Mouse (Mus musculus): ENCODE results near the gene Nt5dc2. TPM values are rescaled to one million over a fixed set of nuclear protein-coding genes. Genes with fewer than 3 reads are reported as not detected.

Gene Nt5dc2
- polyA plus RNA-seq, 1 experiment = 28.4 TPM

DNA sequence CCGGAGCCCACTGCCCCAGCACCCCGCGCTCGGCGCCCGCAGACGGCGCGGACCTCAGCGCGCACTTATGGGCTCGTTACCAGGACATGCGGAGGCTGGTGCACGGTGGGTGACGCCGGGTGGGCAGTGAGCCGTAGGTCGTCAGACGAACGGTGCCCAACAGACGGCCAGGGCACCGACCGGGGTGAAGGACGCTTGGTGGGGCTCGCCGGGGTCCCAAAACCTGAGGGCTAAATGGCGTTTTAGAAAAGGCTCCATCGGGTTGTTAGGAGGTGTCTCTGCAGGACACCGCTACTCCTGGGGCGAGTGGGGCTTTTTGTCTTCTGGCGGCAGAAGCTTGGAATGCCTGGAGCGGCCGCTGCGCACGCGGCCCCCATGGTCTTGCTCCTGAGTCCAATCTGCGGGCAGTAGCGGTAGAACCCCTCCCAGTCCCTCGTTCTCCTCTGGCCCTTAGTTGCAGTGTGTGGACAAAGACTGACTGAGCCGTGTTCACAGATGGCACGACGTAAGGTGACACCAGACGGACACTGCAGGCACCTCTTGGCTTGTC, 494 bp downstream of the Nt5dc2 start:
- TF ChIP-seq POLR2A (IDR thresholded peaks at IDR 0.05; ENCODE audit: borderline replicate concordance, insufficient read depth, low read length) (no peak), CTCF (IDR thresholded peaks at IDR 0.05; ENCODE audit: borderline replicate concordance, insufficient read depth, low read depth, low read length) (no peak)
- peak in 1 of 2 experiments; percentile 18 for DNase-seq
- Histone ChIP-seq H3K4me3 (replicated peaks; ENCODE audit: insufficient read depth, low read depth, low read length) (peak overlapping the region; percentile 28), H3K4me1 (ENCODE audit: control insufficient read depth, insufficient read depth, low read length) (0 out of 2 replicates have a peak, but pooled peaks cover 8% of the 10 kb centered on the region), H3K27ac (ENCODE audit: insufficient read depth, low read length) (no peak overlapping the region), H3K27me3 (ENCODE audit: control insufficient read depth, insufficient read depth, low read length) (no peaks in the 10 kb centered on the region)
- WGBS = 3% methylated on average over 43 of the region's 43 CpGs

- no peaks in the 10 kb centered on the region for H3K27me3 ChIP-seq (ENCODE audit: control insufficient read depth, insufficient read depth, low read length)
- no peak overlapping the region for H3K27ac ChIP-seq (ENCODE audit: insufficient read depth, low read length)
- DNase-seq = peak in 1 of 2 experiments; percentile 14
- H3K4me1 ChIP-seq (ENCODE audit: control insufficient read depth, insufficient read depth, low read length) = 0 out of 2 replicates have a peak, but pooled peaks cover 3% of the 10 kb centered on the region
- no peak for TF ChIP-seq POLR2A (IDR thresholded peaks at IDR 0.05; ENCODE audit: borderline replicate concordance, insufficient read depth, low read length)
- no peak for TF ChIP-seq CTCF (IDR thresholded peaks at IDR 0.05; ENCODE audit: borderline replicate concordance, insufficient read depth, low read depth, low read length)
- H3K4me3 ChIP-seq (replicated peaks; ENCODE audit: insufficient read depth, low read depth, low read length) = no peak overlapping the region
- WGBS = 29% methylated on average over 6 of the region's 6 CpGs
Observed at GRCm38 (mm10) chr14:31132031-31132430, 1.2 kb downstream of the Nt5dc2 start.

GRCm38 (mm10) chr14:31132491-31132975, 1.7 kb downstream of the Nt5dc2 start:
- H3K4me1 ChIP-seq (ENCODE audit: control insufficient read depth, insufficient read depth, low read length) = no peaks in the 10 kb centered on the region
- no peak overlapping the region for H3K27ac ChIP-seq (ENCODE audit: insufficient read depth, low read length)
- no peak overlapping the region for H3K4me3 ChIP-seq (replicated peaks; ENCODE audit: insufficient read depth, low read depth, low read length)
- WGBS = 83% methylated on average over 7 of the region's 7 CpGs
- H3K27me3 ChIP-seq (ENCODE audit: control insufficient read depth, insufficient read depth, low read length) = no peaks in the 10 kb centered on the region
- TF ChIP-seq POLR2A (IDR thresholded peaks at IDR 0.05; ENCODE audit: borderline replicate concordance, insufficient read depth, low read length) (no peak), CTCF (IDR thresholded peaks at IDR 0.05; ENCODE audit: borderline replicate concordance, insufficient read depth, low read depth, low read length) (no peak)
- peak in 1 of 2 experiments; percentile 3 for DNase-seq

DNA sequence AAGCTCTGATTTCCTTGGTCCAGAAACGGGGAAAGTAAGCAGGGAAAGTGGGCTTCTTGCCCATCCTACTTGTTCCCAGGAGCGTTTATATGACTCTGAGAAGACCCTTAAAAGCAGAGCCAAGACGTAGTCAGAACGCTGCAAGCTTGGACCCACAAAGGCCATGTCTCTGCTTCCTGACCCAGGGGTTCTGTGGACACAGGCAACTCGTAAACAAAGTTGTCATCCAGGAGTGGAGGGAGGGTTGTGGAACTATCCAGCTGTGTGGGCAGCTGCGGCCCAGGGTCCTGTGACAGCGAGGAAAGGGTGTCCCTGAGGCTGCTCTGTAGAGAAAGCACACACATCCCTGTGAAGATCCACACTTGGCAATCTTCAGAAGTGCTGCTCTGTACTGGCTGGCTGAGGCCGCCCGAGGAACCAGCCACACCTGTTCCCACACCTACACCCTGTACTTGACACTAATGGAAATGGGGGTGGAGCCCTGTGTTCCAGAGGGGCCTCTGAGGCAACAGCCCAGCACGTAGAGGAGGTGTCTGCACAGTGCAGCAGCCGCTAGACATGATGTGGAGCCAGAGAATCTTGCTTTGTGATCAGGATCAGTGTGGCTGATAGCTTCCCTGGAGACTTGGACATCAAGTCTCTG, 2.3 kb downstream of the Nt5dc2 start:
- H3K4me3 ChIP-seq (replicated peaks; ENCODE audit: insufficient read depth, low read depth, low read length) = no peak overlapping the region
- peak in 1 of 2 experiments; percentile 5 for DNase-seq
- H3K27ac ChIP-seq (ENCODE audit: insufficient read depth, low read length) = no peak overlapping the region
- TF ChIP-seq CTCF (IDR thresholded peaks at IDR 0.05; ENCODE audit: borderline replicate concordance, insufficient read depth, low read depth, low read length) = no peak
- no peak for TF ChIP-seq POLR2A (IDR thresholded peaks at IDR 0.05; ENCODE audit: borderline replicate concordance, insufficient read depth, low read length)
- no peaks in the 10 kb centered on the region for H3K4me1 ChIP-seq (ENCODE audit: control insufficient read depth, insufficient read depth, low read length)
- no peaks in the 10 kb centered on the region for H3K27me3 ChIP-seq (ENCODE audit: control insufficient read depth, insufficient read depth, low read length)
- WGBS = 63% methylated on average over 11 of the region's 11 CpGs

- Histone ChIP-seq H3K27ac (ENCODE audit: insufficient read depth, low read length) (no peak overlapping the region), H3K4me3 (replicated peaks; ENCODE audit: insufficient read depth, low read depth, low read length) (no peak overlapping the region), H3K4me1 (ENCODE audit: control insufficient read depth, insufficient read depth, low read length) (peaks cover 4% of the 10 kb centered on the region; the same call in 1 of the 2 replicates), H3K27me3 (ENCODE audit: control insufficient read depth, insufficient read depth, low read length) (no peaks in the 10 kb centered on the region)
- TF ChIP-seq CTCF (IDR thresholded peaks at IDR 0.05; ENCODE audit: borderline replicate concordance, insufficient read depth, low read depth, low read length) (no peak), POLR2A (IDR thresholded peaks at IDR 0.05; ENCODE audit: borderline replicate concordance, insufficient read depth, low read length) (no peak)
- peak in 1 of 2 experiments; percentile 6 for DNase-seq
- 57% methylated on average over 25 of the region's 25 CpGs for WGBS
Observed at GRCm38 (mm10) chr14:31134015-31135000, 3.5 kb downstream of the Nt5dc2 start.

GRCm38 (mm10) chr14:31135495-31136410, 4.9 kb downstream of the Nt5dc2 start:
- Histone ChIP-seq H3K4me3 (replicated peaks; ENCODE audit: insufficient read depth, low read depth, low read length) (no peak overlapping the region), H3K27me3 (ENCODE audit: control insufficient read depth, insufficient read depth, low read length) (no peaks in the 10 kb centered on the region), H3K4me1 (ENCODE audit: control insufficient read depth, insufficient read depth, low read length) (peaks cover 4% of the 10 kb centered on the region; the same call in 1 of the 2 replicates), H3K27ac (ENCODE audit: insufficient read depth, low read length) (no peak overlapping the region)
- TF ChIP-seq POLR2A (IDR thresholded peaks at IDR 0.05; ENCODE audit: borderline replicate concordance, insufficient read depth, low read length) (no peak), CTCF (IDR thresholded peaks at IDR 0.05; ENCODE audit: borderline replicate concordance, insufficient read depth, low read depth, low read length) (no peak)
- peak in 1 of 2 experiments; percentile 3 for DNase-seq
- WGBS = 96% methylated on average over 34 of the region's 34 CpGs

Measured in cerebellum, adult 2 months (tissue).